Mouse (Mus musculus): ENCODE measurements around the gene Nudt4. TPM values are rescaled to one million over a fixed set of nuclear protein-coding genes. Genes with fewer than 3 reads are reported as not detected.

The Nudt4 gene
- total and polyA plus RNA-seq, 2 experiments from 2014 or later, result 71.2 to 87.6 TPM

DNA sequence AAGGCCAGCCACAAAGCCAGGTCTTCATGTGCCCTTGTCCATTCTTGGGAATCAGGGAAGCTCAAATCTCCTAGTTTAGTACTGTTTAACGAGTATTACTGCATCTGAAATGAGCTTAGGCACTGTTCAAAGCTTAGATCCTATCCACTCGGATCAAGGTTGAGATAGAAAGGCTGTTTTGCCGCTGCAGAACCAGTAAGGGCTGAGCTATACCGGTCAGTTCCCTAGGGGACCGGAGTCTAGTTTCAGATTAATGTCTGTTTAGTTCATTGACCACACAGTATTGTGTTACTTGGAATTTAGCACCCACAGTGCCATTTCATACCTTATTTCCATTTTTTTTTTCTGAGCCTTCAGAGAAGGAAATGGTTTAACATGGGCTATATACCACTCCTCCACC, 3.6 kb upstream of the Nudt4 start:
- no peaks in the 10 kb centered on the region for H3K9me3 ChIP-seq (ENCODE audit: low read length)
- H3K36me3 ChIP-seq (ENCODE audit: insufficient read depth), result no peaks in the 10 kb centered on the region
- H3K9ac ChIP-seq, result no peak overlapping the region
- DNase-seq, result no peak
- H3K4me3 ChIP-seq (ENCODE audit: low read depth, low read length), result no peak overlapping the region
- no peak overlapping the region for H3K27ac ChIP-seq (ENCODE audit: low read depth, low read length)
- H3K4me1 ChIP-seq (ENCODE audit: insufficient read depth), result peaks cover 2% of the 10 kb centered on the region
- WGBS, result 60% methylated on average over 5 of the region's 5 CpGs
- ATAC-seq, result no peak
- no peak overlapping the region for H3K4me2 ChIP-seq (ENCODE audit: low read depth)
- no peaks in the 10 kb centered on the region for H3K27me3 ChIP-seq (ENCODE audit: insufficient read depth, low read length)
- TF ChIP-seq CTCF (IDR thresholded peaks at IDR 0.05; ENCODE audit: low read depth), result no peak

DNA sequence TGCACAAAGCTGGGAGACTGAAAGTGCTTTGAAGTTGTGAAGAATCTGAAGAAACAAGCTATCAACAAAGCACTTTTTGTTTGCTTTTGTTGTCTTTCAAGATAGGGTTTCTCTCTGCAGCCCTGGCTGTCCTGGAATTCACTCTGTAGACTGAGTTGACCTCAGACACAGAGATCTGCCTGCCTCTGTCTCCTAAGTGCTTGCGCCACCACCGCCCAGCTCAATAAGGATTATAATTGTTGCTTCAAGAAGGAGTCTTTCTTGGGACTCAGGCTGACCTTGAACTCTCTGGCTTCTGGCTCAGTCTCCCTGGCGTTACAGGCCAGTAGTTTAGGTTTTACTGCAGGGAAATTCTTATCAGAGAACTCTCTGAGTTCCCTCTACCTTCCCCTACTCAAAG, 2.8 kb upstream of the Nudt4 start:
- Histone ChIP-seq H3K27ac (ENCODE audit: low read depth, low read length) (no peak overlapping the region), H3K4me3 (ENCODE audit: low read depth, low read length) (no peak overlapping the region), H3K4me1 (ENCODE audit: insufficient read depth) (peaks cover 5% of the 10 kb centered on the region), H3K4me2 (ENCODE audit: low read depth) (no peak overlapping the region), H3K9ac (no peak overlapping the region), H3K36me3 (ENCODE audit: insufficient read depth) (no peaks in the 10 kb centered on the region), H3K27me3 (ENCODE audit: insufficient read depth, low read length) (no peaks in the 10 kb centered on the region), H3K9me3 (ENCODE audit: low read length) (no peaks in the 10 kb centered on the region)
- no peak for ATAC-seq
- WGBS, result 89% methylated on average over 3 of the region's 3 CpGs
- no peak for DNase-seq
- TF ChIP-seq CTCF (IDR thresholded peaks at IDR 0.05; ENCODE audit: low read depth), result no peak

DNA sequence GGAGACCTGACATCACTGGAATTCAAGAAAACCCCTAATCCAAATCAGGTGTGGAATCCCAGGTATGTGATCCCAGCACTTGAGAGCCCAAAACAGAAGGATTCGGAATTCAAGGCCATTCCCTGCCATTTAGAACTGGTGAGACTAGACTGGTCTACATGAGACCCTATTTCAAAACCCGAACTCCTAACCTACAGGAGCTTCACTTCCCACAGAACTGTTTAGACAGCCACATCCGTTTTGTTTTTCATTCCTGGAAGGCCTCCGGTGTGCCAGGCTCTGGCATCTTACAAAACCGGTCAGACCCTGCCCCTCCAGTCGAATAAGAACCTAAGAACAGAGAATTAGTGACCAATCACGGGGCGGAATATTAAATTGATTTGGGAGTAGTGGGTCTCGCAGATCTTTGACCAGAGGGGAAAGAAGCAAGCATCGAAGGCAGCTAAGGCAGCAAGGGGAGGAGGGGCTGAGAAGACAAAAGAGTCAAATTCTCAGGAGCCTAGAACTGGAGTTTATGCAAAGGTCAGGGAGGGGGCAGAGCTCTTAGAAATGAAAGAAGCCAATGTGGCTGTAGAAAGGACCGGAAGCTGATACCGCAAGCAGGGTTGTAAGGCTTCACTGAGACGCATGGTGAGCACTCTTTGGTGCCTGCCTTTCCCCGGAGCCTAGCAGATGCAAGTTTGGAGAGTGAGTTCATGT, 1.4 kb upstream of the Nudt4 start:
- Histone ChIP-seq H3K27me3 (ENCODE audit: insufficient read depth, low read length) (no peaks in the 10 kb centered on the region), H3K36me3 (ENCODE audit: insufficient read depth) (no peaks in the 10 kb centered on the region), H3K4me2 (ENCODE audit: low read depth) (no peak overlapping the region), H3K9ac (no peak overlapping the region), H3K27ac (ENCODE audit: low read depth, low read length) (no peak overlapping the region), H3K4me3 (ENCODE audit: low read depth, low read length) (no peak overlapping the region), H3K4me1 (ENCODE audit: insufficient read depth) (peaks cover 9% of the 10 kb centered on the region), H3K9me3 (ENCODE audit: low read length) (no peaks in the 10 kb centered on the region)
- WGBS, result 44% methylated on average over 14 of the region's 14 CpGs
- no peak for ATAC-seq
- no peak for DNase-seq
- TF ChIP-seq CTCF (IDR thresholded peaks at IDR 0.05; ENCODE audit: low read depth), result no peak

DNA sequence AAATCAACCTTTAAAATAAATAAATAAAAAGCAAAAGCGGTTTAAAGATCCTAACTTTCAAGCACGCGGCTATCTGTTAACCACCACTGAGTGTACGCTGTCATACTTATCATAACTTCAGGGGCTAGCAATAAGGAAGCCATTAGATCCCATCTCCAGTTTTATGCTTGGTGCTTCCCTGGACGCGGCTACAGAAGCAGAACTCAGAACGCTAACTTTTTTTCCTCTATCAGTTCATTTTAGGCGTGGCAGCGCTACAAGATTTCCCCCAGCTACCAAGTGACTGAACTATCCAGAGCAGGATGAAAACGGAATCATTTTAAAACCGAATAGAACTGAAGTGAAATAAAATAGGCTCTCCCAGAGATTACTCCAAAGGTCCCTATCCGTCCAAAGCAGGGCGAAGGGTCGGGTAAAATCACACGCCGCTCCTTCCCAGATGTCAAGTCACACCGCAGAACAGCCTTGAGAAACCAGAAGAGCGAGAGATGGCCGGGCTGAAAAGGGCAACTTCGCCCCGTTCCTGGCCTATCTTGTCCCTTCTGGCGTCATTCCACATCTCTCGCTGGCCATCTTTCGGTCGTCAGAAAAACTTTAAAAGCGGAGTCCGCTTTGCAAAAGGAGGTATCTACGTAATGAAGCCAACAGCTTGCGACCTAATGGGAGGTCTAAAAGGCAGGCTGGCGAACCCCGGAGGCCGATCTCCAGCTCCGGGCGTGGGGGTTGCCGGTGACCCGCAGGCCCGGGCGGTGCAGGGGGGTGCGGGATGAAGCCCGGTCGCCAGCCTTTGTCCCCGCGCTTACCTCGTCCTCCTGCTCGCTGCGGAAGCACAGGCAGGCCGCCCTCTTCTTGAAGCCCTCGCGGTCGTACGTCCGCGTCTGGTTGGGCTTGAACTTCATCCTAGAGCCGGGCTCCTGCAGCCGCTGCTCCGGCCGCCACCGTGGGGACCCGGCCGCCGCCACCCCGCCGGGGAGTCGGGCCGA, 796 bp downstream of the Nudt4 start:
- ATAC-seq (peak; percentile 33), DNase-seq (peak; percentile 63)
- peak overlapping the region; percentile 90 for H3K27ac ChIP-seq (ENCODE audit: low read depth, low read length)
- H3K9ac ChIP-seq, result peak overlapping the region; percentile 87
- no peaks in the 10 kb centered on the region for H3K36me3 ChIP-seq (ENCODE audit: insufficient read depth)
- H3K9me3 ChIP-seq (ENCODE audit: low read length), result no peaks in the 10 kb centered on the region
- H3K4me1 ChIP-seq (ENCODE audit: insufficient read depth), result peaks cover 9% of the 10 kb centered on the region
- H3K27me3 ChIP-seq (ENCODE audit: insufficient read depth, low read length), result no peaks in the 10 kb centered on the region
- WGBS, result 1% methylated on average over 65 of the region's 65 CpGs
- H3K4me2 ChIP-seq (ENCODE audit: low read depth), result peak overlapping the region; percentile 70
- peak overlapping the region; percentile 91 for H3K4me3 ChIP-seq (ENCODE audit: low read depth, low read length)
- TF ChIP-seq CTCF (IDR thresholded peaks at IDR 0.05; ENCODE audit: low read depth), result no peak

DNA sequence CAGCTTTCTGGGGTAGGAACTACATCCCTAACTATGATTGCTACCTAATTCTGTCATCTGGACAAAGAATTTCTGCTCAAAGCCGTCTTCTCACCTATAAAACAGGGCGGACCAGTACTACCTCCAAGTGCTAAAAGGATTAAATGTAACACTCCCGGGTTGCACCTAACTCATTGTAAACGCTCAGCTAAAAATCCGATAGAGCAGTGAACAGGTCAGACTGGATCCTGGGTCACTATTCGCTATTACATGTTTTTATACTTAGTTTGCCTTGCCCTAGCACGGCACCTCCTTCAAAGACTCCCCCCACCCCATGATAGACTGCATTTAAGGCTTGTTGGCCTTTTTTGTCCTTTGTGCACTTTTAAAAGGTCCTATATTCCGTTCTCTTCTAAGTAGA, 1.6 kb downstream of the Nudt4 start:
- ATAC-seq (no peak), DNase-seq (no peak)
- H3K27ac ChIP-seq (ENCODE audit: low read depth, low read length), result no peak overlapping the region
- peaks cover 2% of the 10 kb centered on the region; the same call in 1 of the 2 replicates for H3K36me3 ChIP-seq (ENCODE audit: insufficient read depth)
- peak overlapping the region; percentile 70 for H3K4me2 ChIP-seq (ENCODE audit: low read depth)
- H3K27me3 ChIP-seq (ENCODE audit: insufficient read depth, low read length), result no peaks in the 10 kb centered on the region
- H3K9me3 ChIP-seq (ENCODE audit: low read length), result no peaks in the 10 kb centered on the region
- H3K4me1 ChIP-seq (ENCODE audit: insufficient read depth), result peaks cover 9% of the 10 kb centered on the region
- TF ChIP-seq CTCF (IDR thresholded peaks at IDR 0.05; ENCODE audit: low read depth), result no peak
- peak overlapping the region; percentile 87 for H3K9ac ChIP-seq
- WGBS, result 5% methylated on average over 8 of the region's 8 CpGs
- H3K4me3 ChIP-seq (ENCODE audit: low read depth, low read length), result peak overlapping the region; percentile 91

DNA sequence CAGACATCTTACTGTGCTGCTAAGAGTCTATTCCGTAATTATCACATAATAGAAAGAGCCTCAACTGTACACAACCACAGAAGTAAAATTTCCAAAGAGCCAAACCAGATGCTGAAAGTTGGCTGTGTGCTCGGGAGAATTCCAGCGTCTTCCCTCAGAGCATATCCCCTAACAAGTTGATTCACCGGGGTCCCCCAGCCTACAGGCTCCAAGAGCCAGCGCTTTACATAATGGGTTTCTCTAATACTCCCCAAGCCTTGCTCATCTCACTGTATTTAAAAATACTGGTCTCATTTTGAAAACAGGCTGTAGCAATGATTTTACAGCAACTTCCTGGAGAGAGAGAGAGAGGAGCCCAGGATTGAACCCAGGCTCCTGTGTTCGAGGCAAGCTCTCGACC, 2.3 kb downstream of the Nudt4 start:
- no peak for TF ChIP-seq CTCF (IDR thresholded peaks at IDR 0.05; ENCODE audit: low read depth)
- no peaks in the 10 kb centered on the region for H3K9me3 ChIP-seq (ENCODE audit: low read length)
- peaks cover 2% of the 10 kb centered on the region; the same call in 1 of the 2 replicates for H3K36me3 ChIP-seq (ENCODE audit: insufficient read depth)
- no peak overlapping the region for H3K27ac ChIP-seq (ENCODE audit: low read depth, low read length)
- H3K27me3 ChIP-seq (ENCODE audit: insufficient read depth, low read length), result no peaks in the 10 kb centered on the region
- H3K9ac ChIP-seq, result peak overlapping the region; percentile 22
- peaks cover 9% of the 10 kb centered on the region for H3K4me1 ChIP-seq (ENCODE audit: insufficient read depth)
- peak overlapping the region; percentile 91 for H3K4me3 ChIP-seq (ENCODE audit: low read depth, low read length)
- ATAC-seq (no peak), DNase-seq (no peak)
- peak overlapping the region; percentile 70 for H3K4me2 ChIP-seq (ENCODE audit: low read depth)
- 37% methylated on average over 7 of the region's 7 CpGs for WGBS

Data from forebrain, postnatal 0 days (tissue).